Mouse (Mus musculus): ENCODE measurements around the gene Fam102a. TPM values are rescaled to one million over a fixed set of nuclear protein-coding genes. Genes with fewer than 3 reads are reported as not detected.

Gene Fam102a
- polyA plus RNA-seq, 1 experiment from 2014 or later = 11.4 TPM

- WGBS = 93% methylated on average over 4 of the region's 4 CpGs
- no peak for ATAC-seq (ENCODE audit: insufficient read depth, low FRiP score)
- Histone ChIP-seq H3K9ac (ENCODE audit: low read length) (no peak overlapping the region), H3K27ac (ENCODE audit: low read length) (no peak overlapping the region), H3K27me3 (ENCODE audit: control insufficient read depth, insufficient read depth, low read length) (no peaks in the 10 kb centered on the region), H3K36me3 (ENCODE audit: control insufficient read depth, insufficient read depth, low read length) (0 out of 2 replicates have a peak, but pooled peaks cover 6% of the 10 kb centered on the region), H3K9me3 (replicated peaks; ENCODE audit: control insufficient read depth, low read length) (no peaks in the 10 kb centered on the region; the same call in 1 of the 2 replicates), H3K4me3 (replicated peaks; ENCODE audit: low read length) (no peak overlapping the region), H3K4me1 (ENCODE audit: control insufficient read depth, insufficient read depth, low read length) (peaks cover 24% of the 10 kb centered on the region), H3K4me2 (ENCODE audit: low read depth, low read length) (no peak overlapping the region)
Measured at GRCm38 (mm10) chr2:32617601-32618000, 82.5 kb downstream of the Fam102a start.

GRCm38 (mm10) chr2:32618051-32618450, 82.9 kb downstream of the Fam102a start:
- H3K27me3 ChIP-seq (ENCODE audit: control insufficient read depth, insufficient read depth, low read length) = no peaks in the 10 kb centered on the region
- no peak overlapping the region for H3K9ac ChIP-seq (ENCODE audit: low read length)
- ATAC-seq (ENCODE audit: insufficient read depth, low FRiP score) = no peak
- WGBS = 82% methylated on average over 9 of the region's 9 CpGs
- H3K9me3 ChIP-seq (replicated peaks; ENCODE audit: control insufficient read depth, low read length) = no peaks in the 10 kb centered on the region; the same call in 1 of the 2 replicates
- H3K4me3 ChIP-seq (replicated peaks; ENCODE audit: low read length) = no peak overlapping the region
- H3K36me3 ChIP-seq (ENCODE audit: control insufficient read depth, insufficient read depth, low read length) = 0 out of 2 replicates have a peak, but pooled peaks cover 6% of the 10 kb centered on the region
- H3K4me1 ChIP-seq (ENCODE audit: control insufficient read depth, insufficient read depth, low read length) = peaks cover 24% of the 10 kb centered on the region
- no peak overlapping the region for H3K27ac ChIP-seq (ENCODE audit: low read length)
- no peak overlapping the region for H3K4me2 ChIP-seq (ENCODE audit: low read depth, low read length)

Other genes starting within 250 kb of the Fam102a start
- gene Golga2, start 247.9 kb upstream of the Fam102a start, polyA plus RNA-seq (2015; fragmentation: Nextera tagmentation; extraction: Ambion mirVana) = 24.6 TPM in 2 replicates
- 372 and 388 TPM in 2 replicates for gene Swi5, start 247.3 kb upstream of the Fam102a start, polyA plus RNA-seq (2015; fragmentation: Nextera tagmentation; extraction: Ambion mirVana)
- gene Ciz1, start 183.0 kb upstream of the Fam102a start, polyA plus RNA-seq (2015; fragmentation: Nextera tagmentation; extraction: Ambion mirVana) = 41.9 and 45.4 TPM in 2 replicates
- 8.1 and 8.2 TPM in 2 replicates for gene Dnm1, start 182.0 kb upstream of the Fam102a start, polyA plus RNA-seq (2015; fragmentation: Nextera tagmentation; extraction: Ambion mirVana)
- 41.5 and 41.9 TPM in 2 replicates for gene 1110008P14Rik, start 153.4 kb upstream of the Fam102a start, polyA plus RNA-seq (2015; fragmentation: Nextera tagmentation; extraction: Ambion mirVana)
- 21.1 and 23.6 TPM in 2 replicates for gene Lcn2, start 147.1 kb upstream of the Fam102a start, polyA plus RNA-seq (2015; fragmentation: Nextera tagmentation; extraction: Ambion mirVana)
- 23.7 and 26.7 TPM in 2 replicates for gene Ptges2, start 139.4 kb upstream of the Fam102a start, polyA plus RNA-seq (2015; fragmentation: Nextera tagmentation; extraction: Ambion mirVana)
- 5.1 and 5.7 TPM in 2 replicates for gene Naif1, start 84.9 kb upstream of the Fam102a start, polyA plus RNA-seq (2015; fragmentation: Nextera tagmentation; extraction: Ambion mirVana)
- gene Slc25a25, start 83.9 kb upstream of the Fam102a start, polyA plus RNA-seq (2015; fragmentation: Nextera tagmentation; extraction: Ambion mirVana) = 15.4 and 16.9 TPM in 2 replicates
- 104 and 106 TPM in 2 replicates for gene Dpm2, start 35.5 kb downstream of the Fam102a start, polyA plus RNA-seq (2015; fragmentation: Nextera tagmentation; extraction: Ambion mirVana)
- gene Pip5kl1, start 39.5 kb downstream of the Fam102a start, polyA plus RNA-seq (2015; fragmentation: Nextera tagmentation; extraction: Ambion mirVana) = 0.56 and 0.67 TPM in 2 replicates
- gene 9430097D07Rik, start 40.4 kb downstream of the Fam102a start, polyA plus RNA-seq (2015; fragmentation: Nextera tagmentation; extraction: Ambion mirVana) = 0.10 and 0.15 TPM in 2 replicates
- gene St6galnac4, start 51.8 kb downstream of the Fam102a start, polyA plus RNA-seq (2015; fragmentation: Nextera tagmentation; extraction: Ambion mirVana) = 19.8 and 22.9 TPM in 2 replicates
- 17.1 and 18.5 TPM in 2 replicates for gene St6galnac6, start 64.4 kb downstream of the Fam102a start, polyA plus RNA-seq (2015; fragmentation: Nextera tagmentation; extraction: Ambion mirVana)
- gene Ak1, start 86.4 kb downstream of the Fam102a start, polyA plus RNA-seq (2015; fragmentation: Nextera tagmentation; extraction: Ambion mirVana) = 27.4 and 60.2 TPM in 2 replicates
- 63.6 and 64.5 TPM in 2 replicates for gene Eng, start 111.3 kb downstream of the Fam102a start, polyA plus RNA-seq (2015; fragmentation: Nextera tagmentation; extraction: Ambion mirVana)
- 28.3 and 30.6 TPM in 2 replicates for gene Fpgs, start 168.8 kb downstream of the Fam102a start, polyA plus RNA-seq (2015; fragmentation: Nextera tagmentation; extraction: Ambion mirVana)
- gene Cdk9, start 177.7 kb downstream of the Fam102a start, polyA plus RNA-seq (2015; fragmentation: Nextera tagmentation; extraction: Ambion mirVana) = 71.9 and 82.7 TPM in 2 replicates
- gene Sh2d3c, start 185.7 kb downstream of the Fam102a start, polyA plus RNA-seq (2015; fragmentation: Nextera tagmentation; extraction: Ambion mirVana) = 26.8 and 27.4 TPM in 2 replicates
- 0.20 and 0.28 TPM in 2 replicates for gene 6330409D20Rik, start 205.7 kb downstream of the Fam102a start, polyA plus RNA-seq (2015; fragmentation: Nextera tagmentation; extraction: Ambion mirVana)
- 59.2 and 67.0 TPM in 2 replicates for gene Tor2a, start 221.9 kb downstream of the Fam102a start, polyA plus RNA-seq (2015; fragmentation: Nextera tagmentation; extraction: Ambion mirVana)
- 0.12 and 0.21 TPM in 2 replicates for gene Ttc16, start 240.3 kb downstream of the Fam102a start, polyA plus RNA-seq (2015; fragmentation: Nextera tagmentation; extraction: Ambion mirVana)
- gene Ptrh1, start 240.5 kb downstream of the Fam102a start, polyA plus RNA-seq (2015; fragmentation: Nextera tagmentation; extraction: Ambion mirVana) = 3.9 and 6.7 TPM in 2 replicates
- gene Cfap157, start 249.1 kb downstream of the Fam102a start, polyA plus RNA-seq (2015; fragmentation: Nextera tagmentation; extraction: Ambion mirVana) = 0.10 and 0.41 TPM in 2 replicates

Measured in stomach, embryonic 16.5 days (tissue).